In genomic region chr11:89059919-89060422, GRCm38 (mm10) we compare ENCODE assay signal across 8 mouse cellular contexts. TPM values are rescaled to one million over a fixed set of nuclear protein-coding genes. Genes with fewer than 3 reads are reported as not detected.
DNase-seq lines count a peak whose midpoint lies in the region; ATAC-seq and TF ChIP-seq lines count a peak whose summit lies in the region.

No protein-coding gene starts in this region.

- H3K9ac ChIP-seq in heart, embryonic 11.5 days (ENCODE audit: low read depth, low read length): peak overlapping the region; percentile 91
- H3K9ac ChIP-seq in lung, embryonic 15.5 days: peak overlapping the region; percentile 82

- DNase-seq in heart, postnatal 36 days: no peak
- DNase-seq in G1E (ENCODE audit: low spot score): peak; percentile 20
- DNase-seq in induced T-regulatory cell, adult 2 months (ENCODE audit: low read depth): peak; percentile 78
- DNase-seq in right cerebral cortex, adult 18-20 months: peak; percentile 49
- no peak for DNase-seq in c-Kit-positive CD71-positive TER-119-positive erythroid progenitor cells, embryonic 14.5 days (ENCODE audit: low spot score)

- H3K36me3 ChIP-seq in heart, embryonic 11.5 days (ENCODE audit: control insufficient read depth, insufficient read depth, low read length): no peaks in the 10 kb centered on the region
- H3K36me3 ChIP-seq in G1E (replicated peaks): peaks cover 27% of the 10 kb centered on the region
- H3K36me3 ChIP-seq in erythroblast, embryonic 14.5 days (ENCODE audit: control insufficient read depth): no peaks in the 10 kb centered on the region
- peaks cover under 1% of the 10 kb centered on the region; the same call in 1 of the 2 replicates for H3K36me3 ChIP-seq in lung, embryonic 15.5 days

- no peaks in the 10 kb centered on the region for H3K27me3 ChIP-seq in heart, embryonic 11.5 days (ENCODE audit: control insufficient read depth, insufficient read depth, low read length)
- no peaks in the 10 kb centered on the region for H3K27me3 ChIP-seq in G1E (ENCODE audit: insufficient read depth, low read length)
- H3K27me3 ChIP-seq in erythroblast, embryonic 14.5 days (ENCODE audit: control insufficient read depth): peaks cover 9% of the 10 kb centered on the region
- H3K27me3 ChIP-seq in lung, embryonic 15.5 days: no peaks in the 10 kb centered on the region

- H3K9me3 ChIP-seq in heart, embryonic 11.5 days (replicated peaks; ENCODE audit: control insufficient read depth, low read length): no peaks in the 10 kb centered on the region
- no peaks in the 10 kb centered on the region for H3K9me3 ChIP-seq in G1E (replicated peaks)
- peaks cover 3% of the 10 kb centered on the region for H3K9me3 ChIP-seq in erythroblast, embryonic 14.5 days (ENCODE audit: control insufficient read depth, low read length)
- no peaks in the 10 kb centered on the region for H3K9me3 ChIP-seq in lung, embryonic 15.5 days

- WGBS in heart, embryonic 11.5 days (ENCODE audit: insufficient replicate concordance): under 1% methylated on average over 33 of the region's 33 CpGs
- under 1% methylated on average over 33 of the region's 33 CpGs for whole genome bisulfite sequencing in lung, embryonic 15.5 days

- intact Hi-C loops in heart, postnatal 36 days (cut with DNase I): no loop called here

- H3K4me3 ChIP-seq in heart, embryonic 11.5 days (ENCODE audit: low read depth, low read length): peak overlapping the region; percentile 77
- H3K4me3 ChIP-seq in G1E (ENCODE audit: low read depth, low read length): peak overlapping the region; percentile 98
- peak overlapping the region; percentile 69 for H3K4me3 ChIP-seq in erythroblast, embryonic 14.5 days (replicated peaks)
- H3K4me3 ChIP-seq in lung, embryonic 15.5 days: peak overlapping the region; percentile 87

- peaks cover 21% of the 10 kb centered on the region for H3K4me1 ChIP-seq in heart, embryonic 11.5 days (ENCODE audit: control insufficient read depth, insufficient read depth, low read length)
- H3K4me1 ChIP-seq in G1E (ENCODE audit: insufficient read depth, low read depth, low read length): peaks cover 38% of the 10 kb centered on the region
- peaks cover 28% of the 10 kb centered on the region for H3K4me1 ChIP-seq in erythroblast, embryonic 14.5 days (ENCODE audit: control insufficient read depth)
- H3K4me1 ChIP-seq in lung, embryonic 15.5 days: peaks cover 35% of the 10 kb centered on the region

- H3K27ac ChIP-seq in heart, embryonic 11.5 days (ENCODE audit: low read depth, low read length): peak overlapping the region; percentile 58
- H3K27ac ChIP-seq in lung, embryonic 15.5 days: peak overlapping the region; percentile 64

- peak overlapping the region; percentile 82 for H3K4me2 ChIP-seq in heart, embryonic 11.5 days
- H3K4me2 ChIP-seq in lung, embryonic 15.5 days: peak overlapping the region; percentile 93

- TF ChIP-seq CTCF in G1E (IDR thresholded peaks at IDR 0.05; ENCODE audit: low read depth, low read length): no peak

- ATAC-seq in heart, embryonic 11.5 days (replicated peaks; ENCODE audit: insufficient number of reproducible peaks, low FRiP score, low TSS enrichment): peak; percentile 33; the same call in 1 of the 2 replicates
- ATAC-seq in G1E (ENCODE audit: extremely low read depth, insufficient number of reproducible peaks, low FRiP score, poor library complexity, severe bottlenecking): no peak
- peak; percentile 41 for ATAC-seq in lung, embryonic 15.5 days (ENCODE audit: borderline replicate concordance, extremely low read depth, low FRiP score, low TSS enrichment)

RNA-seq across cellular contexts. Expression of gene Dgke, which starts 6.7 kb away (rescaled TPM):
- 4.2 and 4.5 TPM in 2 replicates for polyA plus RNA-seq in heart, embryonic 11.5 days (2014; fragmentation: Nextera tagmentation; extraction: Ambion mirVana)
- 10 to 100 TPM in 1 of 2 experiments, 1 to 10 TPM in 1; 10.0 to 14.3 TPM for total RNA-seq in heart, postnatal 36 days (2021)
- total RNA-seq in G1E (2014; fragmentation: Nextera tagmentation) (3.9 and 4.4 TPM in 2 replicates), G1E (2017) (3.1 and 3.4 TPM in 2 replicates)
- polyA plus RNA-seq in G1E (2012): 1.6 and 2.1 TPM in 2 replicates
- not detected in 2 replicates for polyA plus RNA-seq in erythroblast, embryonic 14.5 days (2012)
- polyA plus RNA-seq in lung, embryonic 15.5 days (2015; fragmentation: Nextera tagmentation; extraction: Ambion mirVana): 5.5 and 5.8 TPM in 2 replicates

RNA-seq across cellular contexts. Expression of gene Gm525, which starts 13.7 kb away (rescaled TPM):
- polyA plus RNA-seq in heart, embryonic 11.5 days (2014; fragmentation: Nextera tagmentation; extraction: Ambion mirVana): not detected in 2 replicates
- not detected for total RNA-seq in heart, postnatal 36 days (2021)
- total RNA-seq in G1E (2014; fragmentation: Nextera tagmentation) (not detected in 2 replicates), G1E (2017) (not detected in 2 replicates)
- not detected in 2 replicates for polyA plus RNA-seq in G1E (2012)
- polyA plus RNA-seq in erythroblast, embryonic 14.5 days (2012): not detected in 2 replicates
- polyA plus RNA-seq in lung, embryonic 15.5 days (2015; fragmentation: Nextera tagmentation; extraction: Ambion mirVana): 0.53 and 2.2 TPM in 2 replicates

Comparison
In these comparisons a context has a peak if more than half of its experiments do, and no peak if none do; other contexts are left out.
1. DNase-seq: peak in G1E (single experiment), induced T-regulatory cell, adult 2 months (single experiment) and right cerebral cortex, adult 18-20 months (single experiment); none in heart, postnatal 36 days (0 of 2) and c-Kit-positive CD71-positive TER-119-positive erythroid progenitor cells, embryonic 14.5 days (single experiment).
2. Peak in every context shown above with its lines, with median percentiles within 50 percentile points of each other: H3K4me3 ChIP-seq.